Mouse (Mus musculus) erythroid progenitor cell, adult 5-6 weeks (primary cell): ENCODE results near the gene Apof. TPM values are rescaled to one million over a fixed set of nuclear protein-coding genes. Genes with fewer than 3 reads are reported as not detected.

Experiments
- ATAC-seq: replicated peaks from 2 replicates; pipeline ENCODE4 v1.8.0; 2016; ENCODE audit warnings: moderate number of reproducible peaks, mild to moderate bottlenecking, moderate TSS enrichment, inconsistent platforms; ENCODE audit not compliant: poor library complexity, low FRiP score, severe bottlenecking
- total RNA-seq, 2 experiments: library from RNA; stranded (forward) in 1 of 2; stranded (reverse) in 1 of 2; fragments of 150-400 nt in 1 of 2; fragments of 186-747, 209-891 nt in 1 of 2; gene quantifications; 2 replicates each; pipeline versions ENCODE4 v1.2.3 to v1.2.4; 2015 to 2017; ENCODE audit warnings: low replicate concordance in 2 of 2

Apof gene
- total RNA-seq (2015; ENCODE audit: low replicate concordance) (not detected in 2 replicates), total RNA-seq (2017; ENCODE audit: low replicate concordance) (not detected in 2 replicates)

- no peak for ATAC-seq
Observed at GRCm38 (mm10) chr10:128268371-128268770, at the start of gene Apof. TSS of gene Apof (plus strand) at chr10:128268671.

DNA sequence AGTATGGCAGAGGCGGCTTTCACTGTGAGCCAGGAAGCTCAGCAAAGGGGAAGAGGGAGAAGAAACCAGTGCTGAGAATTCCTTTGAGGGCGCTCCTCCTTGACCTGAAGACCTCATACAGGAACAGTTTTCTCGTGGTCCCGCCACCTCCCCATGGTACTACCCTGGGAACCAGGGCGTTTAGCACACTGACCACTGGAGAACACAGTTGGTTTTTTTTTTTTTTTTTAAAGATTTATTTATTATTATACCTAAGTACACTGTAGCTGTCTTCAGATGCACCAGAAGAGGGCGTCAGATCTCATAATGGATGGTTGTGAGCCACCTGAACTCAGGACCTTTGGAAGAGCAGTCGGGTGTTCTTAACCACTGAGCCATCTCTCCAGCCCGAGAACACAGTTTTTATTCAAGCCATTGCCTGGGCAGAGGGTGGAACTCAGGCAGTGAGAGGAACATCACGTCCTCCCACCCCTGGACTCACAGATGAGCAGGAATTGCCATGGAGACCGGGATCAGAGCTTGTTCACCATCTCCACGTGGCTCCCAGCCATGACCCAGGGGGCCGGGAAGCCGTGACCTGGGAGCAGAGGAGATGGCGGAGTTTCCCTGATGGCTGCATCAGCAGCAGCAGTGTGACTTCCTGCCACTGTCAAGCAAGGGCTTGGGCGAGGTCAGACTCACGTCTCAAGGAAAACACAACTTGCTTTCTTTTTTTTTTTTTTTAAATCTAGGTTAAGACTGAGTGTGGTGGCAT, 46.8 kb upstream of the Apof start:
- ATAC-seq = no peak

DNA sequence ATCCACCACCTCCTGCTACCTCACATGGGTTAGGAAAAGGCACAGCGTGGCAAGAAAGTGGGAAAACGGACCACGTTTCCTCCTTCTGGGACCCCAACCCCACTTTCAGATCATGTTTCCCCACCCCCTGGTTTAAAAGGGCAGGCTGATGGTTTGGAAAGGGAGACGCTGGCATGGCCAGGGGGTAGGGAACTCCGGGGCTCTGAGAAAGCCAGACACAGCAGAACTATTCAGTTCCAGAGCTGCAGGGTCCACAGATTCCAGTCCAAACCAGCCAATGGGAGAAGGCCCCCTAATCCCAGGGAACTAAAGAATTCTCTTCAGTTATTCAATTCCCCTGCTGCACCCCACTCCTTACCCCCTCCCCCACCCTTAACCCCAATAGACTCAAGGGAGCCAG, 43.4 kb upstream of the Apof start:
- no peak for ATAC-seq

DNA sequence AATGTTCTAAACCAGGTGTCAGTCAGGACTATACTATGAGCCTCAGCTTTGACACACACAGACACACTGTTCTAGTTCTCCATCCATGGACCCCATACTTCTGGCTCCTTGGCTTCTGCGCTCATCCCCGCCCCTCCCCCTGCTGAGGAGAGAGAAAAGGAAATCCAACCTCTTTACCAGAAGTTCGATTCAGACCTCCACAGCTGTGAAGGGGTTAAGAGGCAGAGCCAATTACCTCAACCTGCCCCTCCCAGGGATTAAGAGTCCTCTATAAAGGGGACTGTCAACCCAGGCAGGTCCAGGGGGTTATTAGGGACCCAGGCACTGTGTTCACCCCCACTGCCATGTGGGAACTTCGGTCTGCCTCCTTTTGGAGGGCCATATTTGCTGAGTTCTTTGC, 42.9 kb upstream of the Apof start, which contains the start of gene Mip:
Gene Mip, plus strand, starts transcription at position 301 of the 400 bp plus-strand sequence.
- no peak for ATAC-seq

DNA sequence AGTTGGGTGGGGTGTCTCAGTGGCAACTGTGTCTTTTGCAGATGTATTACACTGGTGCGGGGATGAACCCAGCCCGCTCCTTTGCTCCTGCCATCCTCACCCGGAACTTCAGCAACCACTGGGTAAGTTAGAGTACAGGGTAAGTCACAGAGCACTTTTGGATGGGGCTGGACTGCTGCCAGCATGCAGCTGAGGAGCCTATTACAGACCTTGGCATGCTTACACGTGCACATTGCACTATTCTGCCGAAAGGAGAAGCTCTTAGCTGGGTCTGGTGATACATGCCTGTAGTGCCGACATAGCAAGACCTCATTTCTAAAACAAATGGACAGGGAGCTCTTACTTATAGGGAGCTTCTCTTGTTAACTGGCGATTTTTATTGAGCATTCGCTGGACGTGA, 40.9 kb upstream of the Apof start:
- ATAC-seq = no peak

GRCm38 (mm10) chr10:128228009-128228408, 40.5 kb upstream of the Apof start:
- ATAC-seq = no peak

- no peak for ATAC-seq
Observed at GRCm38 (mm10) chr10:128230582-128230981, 37.9 kb upstream of the Apof start.

- ATAC-seq = no peak
Observed at GRCm38 (mm10) chr10:128231146-128231545, 37.3 kb upstream of the Apof start.

GRCm38 (mm10) chr10:128231697-128232419, 36.6 kb upstream of the Apof start, which contains the start of gene Timeless:
TSS of gene Timeless (plus strand) at chr10:128232065.
- peak; percentile 76 for ATAC-seq

GRCm38 (mm10) chr10:128232420-128232985, 36.0 kb upstream of the Apof start:
- peak; percentile 84 for ATAC-seq

- no peak for ATAC-seq
Observed at GRCm38 (mm10) chr10:128236321-128236720, 32.1 kb upstream of the Apof start.

DNA sequence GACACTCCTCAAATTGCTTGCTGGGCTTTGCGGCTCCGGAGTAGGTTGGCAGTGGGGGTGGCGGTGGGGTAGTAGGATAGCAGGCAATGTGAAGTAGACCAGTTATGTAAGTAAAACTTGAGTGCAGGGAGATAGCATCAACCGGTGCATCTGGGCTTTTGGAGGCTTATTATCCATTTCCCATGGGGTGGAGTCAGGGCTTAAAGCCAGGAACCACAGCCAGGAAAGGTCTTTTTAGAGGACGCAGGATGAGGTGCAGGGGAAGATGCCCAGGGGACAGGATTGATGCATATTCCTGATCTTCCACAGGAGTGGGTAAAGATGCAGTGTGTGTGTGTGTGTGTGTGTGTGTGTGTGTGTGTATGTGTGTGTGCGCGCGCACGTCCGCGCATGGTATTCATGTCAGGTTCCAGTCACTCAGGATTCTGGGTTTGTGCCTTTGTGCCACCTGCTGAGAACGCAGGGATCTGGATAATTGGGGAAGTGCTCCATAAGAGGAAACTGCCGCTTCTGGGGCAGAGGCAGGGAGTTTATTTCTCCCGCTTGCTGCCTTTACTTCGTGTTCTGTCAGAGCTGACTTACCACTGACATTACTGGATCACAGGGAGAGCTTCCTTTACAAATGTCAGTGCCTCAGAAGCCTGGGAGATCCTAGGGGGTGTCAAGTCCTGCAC, 30.5 kb upstream of the Apof start:
- no peak for ATAC-seq

- ATAC-seq = no peak
Observed at GRCm38 (mm10) chr10:128239140-128239539, 29.3 kb upstream of the Apof start.

DNA sequence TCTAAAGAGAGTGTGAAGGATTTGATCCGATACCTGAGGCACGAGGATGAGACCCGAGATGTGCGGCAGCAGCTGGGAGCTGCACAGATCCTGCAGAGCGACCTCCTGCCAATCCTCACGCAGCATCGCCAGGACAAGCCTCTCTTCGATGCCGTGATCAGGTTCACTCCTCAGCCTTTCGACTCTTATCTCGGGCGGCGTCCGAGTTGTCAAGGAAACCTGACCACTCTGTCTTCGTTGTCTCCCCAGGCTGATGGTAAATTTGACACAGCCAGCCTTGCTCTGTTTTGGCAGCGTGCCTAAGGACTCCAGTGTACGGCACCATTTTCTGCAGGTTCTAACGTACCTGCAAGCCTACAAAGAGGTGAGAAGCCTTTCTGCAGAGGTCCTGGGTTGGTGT, 28.3 kb upstream of the Apof start:
- ATAC-seq = peak; percentile 56

GRCm38 (mm10) chr10:128243252-128243651, 25.2 kb upstream of the Apof start:
- no peak for ATAC-seq

- ATAC-seq = no peak
Observed at GRCm38 (mm10) chr10:128244121-128244520, 24.4 kb upstream of the Apof start.

DNA sequence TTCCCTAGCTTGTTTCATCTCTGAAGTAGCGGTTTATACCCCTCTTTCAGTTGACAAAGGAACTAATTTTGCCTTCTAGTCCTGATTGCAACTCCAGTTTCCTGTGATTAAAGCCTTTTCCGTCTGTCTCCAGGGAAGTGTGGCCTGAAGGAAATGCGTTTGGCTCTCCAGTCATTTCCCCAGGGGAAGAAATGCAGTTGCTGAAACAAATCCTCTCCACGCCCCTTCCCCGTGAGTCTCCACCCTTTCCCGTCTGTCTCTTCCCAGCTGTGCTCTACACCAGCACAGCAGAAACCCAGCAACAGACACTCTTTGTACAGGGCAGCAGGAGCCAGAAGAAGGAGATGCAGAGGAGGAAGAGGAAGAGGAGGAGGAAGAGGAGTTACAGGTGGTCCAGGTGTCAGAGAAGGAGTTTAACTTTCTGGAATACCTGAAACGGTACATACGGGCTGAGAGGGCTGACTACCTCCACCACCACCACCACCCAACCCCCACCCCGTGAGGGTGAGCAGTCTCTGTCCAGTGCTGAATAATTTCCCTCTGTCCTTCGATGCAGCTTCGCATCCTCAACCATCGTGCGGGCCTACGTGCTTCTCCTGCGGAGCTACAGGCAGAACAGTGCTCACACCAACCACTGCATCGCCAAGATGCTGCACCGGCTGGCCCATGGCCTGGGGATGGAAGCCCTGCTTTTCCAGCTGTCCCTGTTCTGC, 21.3 kb upstream of the Apof start:
- no peak for ATAC-seq

DNA sequence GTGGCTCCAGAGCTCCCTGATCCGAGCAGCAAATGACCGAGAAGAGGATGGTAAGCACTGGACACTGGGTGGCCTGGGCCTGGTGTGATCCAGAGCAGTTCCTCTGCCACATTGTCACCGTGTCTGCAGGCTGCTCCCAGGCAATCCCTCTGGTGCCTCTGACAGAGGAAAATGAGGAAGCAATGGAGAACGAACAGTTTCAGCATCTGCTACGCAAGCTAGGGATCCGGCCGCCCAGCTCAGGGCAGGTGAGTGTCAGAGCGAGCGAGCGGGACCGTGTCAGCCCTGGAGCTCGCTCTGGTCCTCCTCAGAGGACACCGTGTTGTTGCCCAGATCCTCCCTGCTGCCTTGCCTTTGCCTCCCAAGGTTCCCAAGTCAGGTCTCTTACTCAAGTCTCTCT, 17.9 kb upstream of the Apof start:
- no peak for ATAC-seq

- ATAC-seq = no peak
Observed at GRCm38 (mm10) chr10:128253677-128254255, 14.7 kb upstream of the Apof start, which contains the start of gene Apon. TSS of gene Apon (plus strand) at chr10:128254096.
